Mouse (Mus musculus) thymus, adult 18-20 months (tissue): ENCODE measurements at regions not wholly inside any gene's neighbourhood (a gene's known extent, or its start where the extent isn't known, plus 50 kb on each side); places are given as distances from the start of the nearest gene placed in this dataset.

ENCODE experiments used
- DNase-seq, 2 experiments: peaks; one replicate each; pipeline ENCODE4 v3.0.0; 2022; ENCODE audit warnings: mixed read lengths in 2 of 2

DNA sequence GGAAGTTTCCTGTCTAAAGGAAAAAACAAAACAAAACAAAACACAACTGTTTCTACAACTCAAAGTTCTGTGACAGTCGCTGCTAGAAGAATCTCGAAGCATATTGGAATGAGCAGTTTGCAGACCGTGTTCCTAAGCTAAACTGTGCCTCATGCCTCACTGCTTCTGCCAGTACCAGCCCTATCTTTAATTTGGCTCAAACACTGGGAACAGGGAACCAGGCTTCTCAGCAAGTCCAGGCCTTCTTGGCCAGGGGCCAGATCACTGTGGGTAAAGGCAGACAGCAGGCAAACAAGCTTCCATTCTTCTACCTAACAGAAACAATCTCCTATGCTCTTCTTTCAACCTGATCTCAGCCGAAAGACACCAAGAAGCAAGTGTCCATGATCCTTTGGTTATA, 56.5 kb downstream of the Tmsb4x start:
- DNase-seq: no peak

DNA sequence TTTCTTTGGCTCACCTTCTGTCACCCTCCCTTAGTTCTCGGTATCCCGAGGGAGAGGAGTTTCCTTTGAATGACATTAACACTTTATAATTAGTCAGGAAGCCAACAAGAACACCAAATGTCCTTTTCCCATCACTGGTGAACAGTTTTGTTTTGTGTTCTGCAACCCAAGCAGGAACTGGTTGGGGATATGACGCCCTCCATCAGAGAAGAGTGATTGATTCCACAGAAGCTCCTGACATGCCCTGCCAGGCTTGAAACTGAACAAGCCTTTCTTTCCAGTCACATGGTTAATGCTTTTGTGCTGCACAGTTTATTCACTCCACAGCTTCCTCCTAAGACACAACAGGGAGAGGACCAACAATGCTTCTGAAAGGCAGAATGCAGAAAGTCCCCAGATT, 57.8 kb downstream of the Tmsb4x start:
- DNase-seq: no peak

DNA sequence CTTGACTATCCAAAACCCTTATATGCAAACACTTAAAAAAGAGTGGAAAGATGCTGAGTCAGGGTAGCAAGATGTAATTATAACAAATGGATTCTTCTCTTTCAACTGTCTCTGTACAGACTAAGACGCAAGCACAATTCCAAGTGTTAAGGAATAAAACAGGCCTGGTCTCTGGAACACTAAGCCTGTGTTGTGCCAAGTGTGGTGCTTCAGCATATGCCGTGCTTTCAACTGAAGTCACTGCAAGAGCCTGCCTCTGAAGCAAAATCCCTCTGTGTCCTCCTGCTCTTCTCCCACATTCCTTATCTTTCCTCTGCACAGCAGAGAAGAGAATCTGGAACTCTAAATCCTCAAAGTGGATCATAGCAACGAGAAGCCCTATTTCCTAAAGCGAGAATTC, 59.7 kb downstream of the Tmsb4x start:
- DNase-seq: no peak

DNA sequence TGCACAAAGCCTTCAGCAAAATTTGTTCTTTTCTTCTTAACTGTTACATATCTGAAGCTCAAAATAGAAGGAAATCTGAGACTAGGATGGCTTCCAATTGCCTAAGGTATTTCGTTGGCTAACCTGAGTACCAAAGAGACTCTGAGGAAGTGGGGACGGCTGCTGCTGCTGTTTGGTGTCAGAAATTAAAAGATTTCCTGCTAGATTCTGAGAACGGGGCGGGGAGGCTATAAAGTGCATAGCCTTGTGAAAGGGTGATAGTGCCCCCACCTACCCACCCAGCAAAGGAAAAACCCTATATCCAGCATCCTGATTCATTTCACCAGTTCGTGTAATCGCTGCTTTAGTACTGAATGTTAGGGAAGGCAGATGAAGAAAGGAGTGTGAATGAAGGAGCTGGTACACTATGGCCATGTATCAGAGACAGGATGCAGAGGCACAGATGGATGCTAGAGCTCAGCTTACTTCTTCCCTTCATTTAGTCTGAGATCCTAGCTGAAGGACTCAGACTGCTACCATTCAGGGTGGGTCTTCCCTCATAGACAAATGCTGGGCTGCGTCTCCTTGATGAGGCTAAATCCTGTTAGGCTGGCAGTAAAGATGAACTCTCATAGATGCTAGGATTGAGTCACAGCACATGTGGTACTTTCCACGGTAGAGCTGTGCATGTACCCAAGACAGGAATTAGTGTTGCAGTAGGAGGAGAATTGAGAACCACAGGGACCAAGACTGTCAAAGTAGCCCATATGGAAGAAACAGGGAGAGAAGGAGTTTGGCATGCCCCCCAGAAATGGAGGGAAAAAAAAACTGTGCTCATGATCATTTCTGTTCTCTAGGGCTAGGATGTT, 62.4 kb downstream of the Tmsb4x start:
- DNase-seq: peak in 1 of 2 experiments; percentile 13

DNA sequence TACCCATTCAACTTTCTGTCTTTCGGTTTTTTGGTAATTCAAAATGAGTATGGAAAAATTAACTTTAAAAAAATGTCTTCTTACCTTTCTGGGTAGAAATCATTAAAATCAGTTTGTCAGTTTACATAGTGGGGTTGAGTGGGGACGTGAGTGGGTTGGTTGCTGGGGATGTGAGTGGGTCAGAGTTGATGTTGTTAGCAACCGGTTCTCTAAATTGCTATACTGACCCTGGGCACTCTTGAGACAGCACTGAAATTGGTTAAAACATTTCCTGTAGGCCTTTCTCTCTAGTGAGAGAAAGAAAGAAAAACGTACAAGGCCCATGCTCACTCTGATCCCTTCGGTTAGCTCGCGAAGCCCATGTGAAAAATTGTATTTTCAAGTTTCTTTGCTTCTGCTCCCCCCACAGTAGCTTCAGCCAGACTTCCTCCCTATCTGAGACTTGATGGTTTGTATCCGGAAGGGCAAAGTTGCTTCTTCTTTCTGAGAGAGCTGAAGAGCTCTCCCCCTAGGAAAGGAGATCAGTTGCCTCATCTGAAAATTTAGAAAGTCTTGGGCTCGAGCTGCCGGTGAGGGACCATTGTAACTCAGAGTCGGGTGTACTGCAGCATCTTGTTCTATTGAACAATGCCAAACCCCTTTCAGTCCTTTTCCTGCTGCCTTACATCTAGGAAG, 63.5 kb downstream of the Tmsb4x start:
- DNase-seq: no peak

- DNase-seq: no peak
Observed at GRCm38 (mm10) chrX:167139110-167139509, 70.0 kb downstream of the Tmsb4x start.

GRCm38 (mm10) chrX:167134250-167134649, 74.9 kb downstream of the Tmsb4x start:
- no peak for DNase-seq

DNA sequence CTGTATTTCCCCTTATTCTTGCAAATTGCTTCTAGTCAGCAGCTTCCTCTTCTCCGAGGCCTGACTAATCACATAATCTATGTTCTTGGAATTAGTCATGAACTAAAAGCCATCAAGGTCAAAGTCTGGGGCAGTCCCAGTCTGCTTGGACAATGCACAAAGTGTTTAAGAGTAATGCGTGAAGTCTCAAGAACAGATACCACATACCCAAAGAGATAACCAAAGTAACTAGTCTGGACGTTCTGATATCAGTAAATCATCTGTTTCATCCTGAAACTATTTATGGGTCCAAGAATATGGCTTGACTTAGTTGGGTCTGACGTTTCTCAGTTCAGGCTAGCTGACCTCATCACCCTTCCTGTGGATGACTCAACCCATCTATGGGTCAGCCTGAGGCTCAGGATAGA, 76.1 kb downstream of the Tmsb4x start:
- no peak for DNase-seq

- DNase-seq: no peak
Observed at GRCm38 (mm10) chrX:167131317-167131716, 77.8 kb downstream of the Tmsb4x start.

- DNase-seq: no peak
Observed at GRCm38 (mm10) chrX:167130601-167131000, 78.5 kb downstream of the Tmsb4x start.

- DNase-seq: no peak
Observed at GRCm38 (mm10) chrX:167119288-167119687, 89.8 kb downstream of the Tmsb4x start.

- DNase-seq: no peak
Observed at GRCm38 (mm10) chrX:167115096-167115495, 94.0 kb downstream of the Tmsb4x start.

- DNase-seq: no peak
Observed at GRCm38 (mm10) chrX:167111059-167111871, 97.8 kb downstream of the Tmsb4x start.

DNA sequence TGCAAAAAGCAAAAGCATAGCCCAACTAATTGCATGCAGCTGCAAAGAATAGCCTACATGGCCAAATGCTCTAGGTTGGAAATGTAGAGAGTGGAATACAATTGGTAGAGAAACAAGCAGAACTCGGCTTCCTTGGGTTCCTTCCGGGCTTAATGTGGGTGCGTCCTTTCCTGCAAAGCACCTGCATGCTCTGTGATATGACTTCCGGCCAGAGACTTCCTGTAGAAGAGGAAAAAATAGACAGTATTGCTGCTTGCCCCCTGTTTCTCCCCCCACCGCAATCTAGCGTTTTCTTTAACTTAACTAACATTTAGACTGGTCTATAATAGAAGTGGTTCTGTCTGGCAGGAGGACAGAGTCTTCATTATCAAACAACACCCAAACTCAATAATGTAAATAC, 100.8 kb downstream of the Tmsb4x start:
- DNase-seq: peak; percentile 7 to 30

GRCm38 (mm10) chrX:167107469-167107868, 101.6 kb downstream of the Tmsb4x start:
- no peak for DNase-seq

GRCm38 (mm10) chrX:167105931-167106417, 103.1 kb downstream of the Tmsb4x start:
- peak; percentile 3 to 14 for DNase-seq

DNA sequence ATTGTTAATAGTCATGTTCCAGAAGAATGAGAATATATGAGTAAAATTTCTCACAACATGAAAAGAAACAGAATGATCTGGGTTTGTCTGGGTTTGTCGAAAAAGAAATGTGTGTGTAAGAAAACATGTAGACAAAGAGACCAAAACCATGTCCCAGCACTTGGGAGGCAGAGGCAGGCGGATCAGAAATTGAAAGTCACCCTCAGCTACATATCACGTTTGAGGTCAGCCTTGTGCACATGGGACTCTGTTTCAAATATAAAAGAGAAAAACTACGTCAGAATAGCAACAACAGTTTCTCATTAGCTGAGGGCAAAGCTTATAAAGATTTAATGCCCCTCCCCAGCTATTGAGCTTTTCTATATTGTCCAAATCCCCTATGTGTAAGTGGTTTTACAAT, 103.8 kb downstream of the Tmsb4x start:
- no peak for DNase-seq

DNA sequence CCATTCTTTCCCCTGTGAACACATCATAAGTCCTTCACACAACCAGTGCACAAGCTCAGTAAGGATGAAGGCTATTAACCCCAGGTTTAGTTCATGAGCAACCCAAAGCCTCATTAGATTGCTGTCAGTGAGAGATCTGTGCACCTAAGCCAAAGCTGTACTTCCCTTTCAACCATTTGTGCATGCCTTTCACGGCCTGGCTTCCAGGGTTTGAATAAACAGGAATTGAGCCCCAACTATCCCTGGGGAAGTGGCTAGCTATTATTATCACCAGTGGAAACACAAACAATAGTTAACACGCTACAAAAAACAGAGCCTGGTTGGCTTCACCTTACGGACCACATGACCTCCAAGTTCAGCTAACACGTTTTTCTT, 104.9 kb downstream of the Tmsb4x start:
- DNase-seq: no peak

GRCm38 (mm10) chrX:167103501-167104246, 105.4 kb downstream of the Tmsb4x start:
- DNase-seq: no peak

DNA sequence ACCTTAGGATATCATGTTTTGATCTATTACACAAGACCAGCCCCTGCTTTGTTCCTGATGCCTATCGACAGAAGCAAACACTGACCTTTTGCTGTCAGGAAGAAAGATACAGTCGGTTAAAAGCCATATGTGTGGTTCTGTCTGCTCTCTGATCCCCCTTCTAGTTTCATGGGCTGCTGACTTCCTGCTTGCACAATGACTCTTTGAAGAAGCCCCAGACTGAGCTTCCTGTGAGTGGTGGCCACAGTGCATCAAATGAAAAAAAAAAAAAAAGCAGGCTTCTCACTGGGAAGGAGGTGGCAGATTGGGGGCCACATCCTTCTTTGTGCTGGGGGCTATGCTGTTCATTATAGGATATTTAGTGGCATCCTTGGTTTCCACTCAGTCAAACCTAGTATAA, 107.2 kb downstream of the Tmsb4x start:
- peak in 1 of 2 experiments; percentile 35 for DNase-seq

DNA sequence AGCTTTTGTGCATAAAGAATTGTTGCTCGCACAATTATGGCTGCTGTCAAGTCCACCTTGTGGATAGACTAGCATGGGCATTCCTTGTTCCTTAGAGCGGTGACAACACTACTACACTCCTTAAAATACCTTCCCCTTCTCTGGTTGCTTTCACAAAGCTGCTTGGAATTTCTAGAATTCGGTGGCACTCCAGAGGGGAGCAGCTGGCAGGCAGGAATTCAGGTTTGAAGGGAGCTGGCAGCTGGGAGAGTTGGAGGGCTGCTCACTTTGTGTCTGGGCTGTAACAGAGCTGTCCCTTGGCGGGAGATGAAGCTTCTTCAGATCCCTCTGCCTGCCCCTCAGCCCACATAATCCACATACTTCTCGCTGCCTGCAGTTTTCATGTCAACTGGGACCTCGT, 109.7 kb downstream of the Tmsb4x start:
- no peak for DNase-seq

GRCm38 (mm10) chrX:167098914-167099313, 110.2 kb downstream of the Tmsb4x start:
- DNase-seq: no peak

DNA sequence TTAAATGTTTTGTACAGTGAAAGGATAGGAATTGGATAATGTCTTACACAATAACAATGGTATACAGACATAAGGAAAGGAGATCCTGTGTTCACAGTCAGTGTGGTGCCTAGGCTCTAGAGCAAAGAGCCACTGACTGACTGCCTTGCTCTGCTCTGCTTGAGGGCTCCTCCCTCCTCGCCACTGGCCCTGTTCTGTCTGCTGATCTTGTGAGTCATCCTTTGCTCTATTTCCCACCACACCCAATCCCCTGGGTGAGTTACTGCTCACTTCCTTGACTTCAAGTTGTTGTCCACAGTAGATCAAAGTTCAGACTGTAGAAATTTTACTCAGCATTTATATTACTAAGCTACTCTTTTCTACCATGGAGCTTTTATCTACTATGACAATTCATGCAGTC, 117.3 kb downstream of the Tmsb4x start:
- peak in 1 of 2 experiments; percentile 34 for DNase-seq
